Mouse (Mus musculus) central nervous system, embryonic 11.5 days (tissue): ENCODE results near the gene Ephx3. TPM values are rescaled to one million over a fixed set of nuclear protein-coding genes. Genes with fewer than 3 reads are reported as not detected.

ENCODE experiments used
- polyA plus RNA-seq: library from polyadenylated mRNA; depleted of rRNA; stranded (reverse); fragments of >200 nt; gene quantifications from 2 replicates; pipeline ENCODE4 v1.2.3, GENCODE M21; 2012; rRNA removed

Gene Ephx3
- 0.24 and 0.26 TPM in 2 replicates for polyA plus RNA-seq

DNA sequence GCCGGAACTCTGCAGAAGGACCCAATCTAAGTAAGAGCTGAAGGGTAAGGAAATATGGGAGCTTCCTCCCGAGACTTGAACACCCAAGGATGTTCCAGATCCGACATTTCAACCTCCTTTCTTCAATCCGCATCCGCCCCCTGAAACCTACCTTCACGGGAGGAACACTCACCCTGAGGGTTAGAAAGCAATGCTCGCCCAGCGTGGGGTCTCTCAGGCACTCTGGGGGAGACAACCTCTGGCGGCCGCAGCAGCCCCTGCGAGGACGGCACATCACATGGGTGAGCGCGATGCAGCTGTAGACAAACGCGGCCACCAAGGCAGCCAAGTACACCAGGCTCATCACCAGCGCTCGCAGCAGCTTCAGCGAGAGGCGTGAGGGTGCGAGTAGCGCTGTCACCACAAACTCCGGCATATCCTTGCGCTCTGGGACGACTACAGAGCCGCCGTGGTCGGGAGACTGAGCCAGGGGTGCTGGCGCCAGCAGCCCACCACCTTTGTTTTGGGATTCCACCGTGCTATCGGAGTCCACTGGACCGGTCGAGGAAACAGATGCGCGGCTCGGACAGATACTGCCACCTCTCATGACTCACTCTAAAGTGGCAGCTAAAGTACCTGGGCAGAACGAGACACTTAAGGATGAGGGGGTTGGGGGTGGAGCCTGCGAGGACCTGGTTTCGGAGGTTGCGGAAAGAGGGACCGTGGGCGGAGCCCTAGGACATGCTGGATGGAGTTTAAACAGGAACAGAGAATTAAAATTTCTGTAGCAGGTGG lies at the start of gene Ephx3:
Gene Ephx3, minus strand, starts transcription at position 687 of the 774 bp plus-strand sequence.

GRCm38 (mm10) chr17:32166687-32167086 lies 22.7 kb downstream of the Ephx3 start, which contains the start of gene Notch3:
TSS of gene Notch3 (minus strand) at chr17:32166852.

Other genes with a start within 250 kb of the Ephx3 start
- gene Rrp1b, start 153.4 kb downstream of the Ephx3 start, polyA plus RNA-seq = 39.1 and 47.7 TPM in 2 replicates
- 0.28 and 0.48 TPM in 2 replicates for gene Hsf2bp, start 153.2 kb downstream of the Ephx3 start, polyA plus RNA-seq
- 61.2 and 68.9 TPM in 2 replicates for gene Notch3, start 22.7 kb downstream of the Ephx3 start, polyA plus RNA-seq
- 74.6 and 79.3 TPM in 2 replicates for gene Brd4, start 95.2 kb upstream of the Ephx3 start, polyA plus RNA-seq
- gene Akap8, start 131.7 kb upstream of the Ephx3 start, polyA plus RNA-seq = 144 and 172 TPM in 2 replicates
- 131 and 236 TPM in 2 replicates for gene Akap8l, start 161.1 kb upstream of the Ephx3 start, polyA plus RNA-seq
- 63.1 and 67.4 TPM in 2 replicates for gene Wiz, start 199.9 kb upstream of the Ephx3 start, polyA plus RNA-seq
- gene Rasal3, start 214.0 kb upstream of the Ephx3 start, polyA plus RNA-seq = 0.81 and 0.97 TPM in 2 replicates
- 0.14 and 0.24 TPM in 2 replicates for gene Pglyrp2, start 234.6 kb upstream of the Ephx3 start, polyA plus RNA-seq